Mouse (Mus musculus) erythroblast, adult 5-6 weeks (primary cell): Measurements from ENCODE around the gene Srgap3. TPM values are rescaled to one million over a fixed set of nuclear protein-coding genes. Genes with fewer than 3 reads are reported as not detected.

Source experiments
- ATAC-seq: replicated peaks from 2 replicates; pipeline ENCODE4 v1.8.0; 2016; ENCODE audit warnings: moderate number of reproducible peaks, mild to moderate bottlenecking, moderate TSS enrichment, inconsistent platforms; ENCODE audit not compliant: poor library complexity, low FRiP score, severe bottlenecking
- total RNA-seq, 2 experiments: library from RNA; stranded (forward) in 1 of 2; stranded (reverse) in 1 of 2; fragments of 150-400 nt in 1 of 2; fragments of 200-764, 138-1000 nt in 1 of 2; gene quantifications; 2 replicates each; pipeline versions ENCODE4 v1.2.3 to v1.2.4; 2015 to 2017; ENCODE audit warnings: low replicate concordance in 2 of 2

Srgap3 gene
- total RNA-seq, 2 experiments from 2014 or later: 0.09 TPM; not detected in 1

GRCm38 (mm10) chr6:112950205-112951110 lies 3.4 kb upstream of the Srgap3 start:
- ATAC-seq: no peak

DNA sequence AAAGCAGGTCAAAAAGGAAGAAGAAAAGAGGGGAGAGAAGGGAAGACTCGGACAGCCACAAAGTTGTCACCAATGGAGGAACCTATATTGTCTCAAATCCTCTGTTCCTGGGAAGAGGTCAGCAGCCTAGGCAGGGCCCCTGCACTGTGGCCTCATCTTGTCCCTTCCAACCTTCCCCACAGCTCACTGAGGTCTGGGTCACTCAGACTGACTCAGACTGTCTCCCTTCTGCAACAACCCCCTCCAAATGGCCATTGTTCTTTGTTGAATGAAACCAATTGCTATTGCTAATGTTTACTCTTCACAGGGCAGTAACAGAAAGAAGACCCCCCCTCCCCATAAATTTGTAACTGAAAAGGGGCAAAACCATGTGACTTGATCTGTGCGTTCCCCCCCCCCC lies 2.2 kb upstream of the Srgap3 start:
- ATAC-seq: no peak

GRCm38 (mm10) chr6:112948416-112948815 lies 1.4 kb upstream of the Srgap3 start:
- ATAC-seq: no peak

GRCm38 (mm10) chr6:112946021-112946811 lies 850 bp downstream of the Srgap3 start:
- no peak for ATAC-seq

DNA sequence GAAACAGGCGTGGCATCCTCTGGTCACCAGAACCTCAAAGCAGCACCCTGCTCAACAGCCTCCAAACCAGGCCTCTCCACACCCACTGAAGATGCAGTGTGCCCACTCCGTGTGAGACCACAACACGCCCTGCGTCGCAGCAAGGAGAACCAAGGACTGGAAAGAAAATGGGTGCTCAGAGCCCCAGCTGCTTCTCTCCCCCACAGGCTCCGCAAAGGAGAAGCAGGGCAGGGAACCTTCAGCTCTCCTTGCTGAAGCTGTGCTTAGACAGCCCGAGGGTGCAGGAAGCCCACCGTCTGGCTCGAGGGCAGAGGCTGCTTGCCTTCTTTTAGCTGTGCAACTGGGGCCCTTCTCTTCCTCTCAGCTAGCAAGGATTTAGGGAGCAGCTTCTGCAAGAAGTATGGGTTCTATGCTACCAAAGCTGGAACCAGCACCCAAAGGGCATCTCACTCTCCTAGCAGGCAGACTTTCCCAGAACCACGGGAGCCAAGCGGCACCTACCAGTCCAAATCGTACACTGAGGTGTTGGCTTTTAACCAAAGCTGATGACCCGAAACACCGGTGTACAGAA lies 1.8 kb downstream of the Srgap3 start:
- no peak for ATAC-seq

- no peak for ATAC-seq
These were observed 3.3 kb downstream of the Srgap3 start for GRCm38 (mm10) chr6:112943596-112944245.

- ATAC-seq: no peak
These were observed 7.8 kb downstream of the Srgap3 start for GRCm38 (mm10) chr6:112939281-112939680.

DNA sequence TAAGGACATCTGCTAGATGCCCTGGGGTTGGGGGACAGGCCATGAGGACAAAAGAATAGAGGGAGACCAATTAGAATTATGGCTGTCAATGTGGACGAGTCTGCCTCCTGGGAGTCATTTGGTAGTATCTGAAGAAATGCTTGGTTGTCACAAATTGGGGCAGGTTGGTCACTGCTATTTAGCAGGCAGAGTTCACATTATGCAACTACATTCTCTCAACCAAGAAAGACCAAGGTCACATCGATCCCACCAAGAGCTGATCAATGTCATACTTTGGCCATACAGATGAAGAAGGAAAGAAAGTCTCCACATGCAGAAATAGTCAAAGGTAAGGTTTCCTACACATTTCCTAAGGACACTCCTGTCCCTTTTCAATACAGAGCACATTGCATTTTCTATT lies 9.3 kb downstream of the Srgap3 start:
- ATAC-seq: no peak

DNA sequence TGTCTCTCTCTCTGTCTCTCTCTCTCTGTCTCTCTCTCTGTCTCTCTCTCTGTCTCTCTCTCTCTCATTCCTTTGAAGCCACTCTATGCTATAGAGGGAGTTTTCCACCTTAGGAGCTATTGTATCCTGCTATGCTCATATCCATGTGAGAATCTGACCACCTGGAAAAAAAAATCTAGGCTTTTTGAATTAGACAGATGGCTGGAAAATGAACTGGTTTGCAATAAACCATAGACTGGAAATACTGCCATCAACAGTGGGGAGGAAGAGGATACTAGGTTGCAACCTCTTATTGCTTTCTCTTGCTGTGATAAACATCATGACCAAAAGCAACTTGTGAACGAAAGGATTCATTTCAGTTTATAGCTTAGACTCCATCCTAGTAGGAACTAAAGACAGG lies 12.6 kb downstream of the Srgap3 start:
- ATAC-seq: no peak

- ATAC-seq: no peak
These were observed 14.5 kb downstream of the Srgap3 start for GRCm38 (mm10) chr6:112932611-112933010.

- ATAC-seq: no peak
These were observed 17.0 kb downstream of the Srgap3 start for GRCm38 (mm10) chr6:112930011-112930451.

GRCm38 (mm10) chr6:112929291-112929984 lies 17.6 kb downstream of the Srgap3 start:
- no peak for ATAC-seq

- no peak for ATAC-seq
These were observed 18.2 kb downstream of the Srgap3 start for GRCm38 (mm10) chr6:112928841-112929240.

GRCm38 (mm10) chr6:112927341-112927740 lies 19.7 kb downstream of the Srgap3 start:
- ATAC-seq: no peak

DNA sequence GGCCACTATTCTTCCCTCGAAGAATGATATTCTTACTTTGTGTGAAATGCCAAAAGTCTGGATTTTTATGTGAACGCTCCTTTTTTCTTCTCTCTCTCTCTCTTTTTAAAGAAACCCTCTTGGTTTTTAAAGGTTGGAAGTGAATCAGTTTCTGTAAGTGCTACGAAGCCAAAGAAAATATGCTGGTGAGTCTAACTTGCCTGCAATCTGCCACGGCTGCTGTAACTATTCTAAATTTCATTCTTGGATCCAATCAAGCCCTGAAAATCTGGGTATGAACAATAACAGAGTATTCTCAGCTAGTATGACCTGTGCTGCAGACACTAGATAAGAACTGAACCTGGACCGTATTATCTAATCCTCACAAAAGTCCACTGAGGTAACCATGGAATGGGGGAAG lies 21.1 kb downstream of the Srgap3 start:
- ATAC-seq: no peak

DNA sequence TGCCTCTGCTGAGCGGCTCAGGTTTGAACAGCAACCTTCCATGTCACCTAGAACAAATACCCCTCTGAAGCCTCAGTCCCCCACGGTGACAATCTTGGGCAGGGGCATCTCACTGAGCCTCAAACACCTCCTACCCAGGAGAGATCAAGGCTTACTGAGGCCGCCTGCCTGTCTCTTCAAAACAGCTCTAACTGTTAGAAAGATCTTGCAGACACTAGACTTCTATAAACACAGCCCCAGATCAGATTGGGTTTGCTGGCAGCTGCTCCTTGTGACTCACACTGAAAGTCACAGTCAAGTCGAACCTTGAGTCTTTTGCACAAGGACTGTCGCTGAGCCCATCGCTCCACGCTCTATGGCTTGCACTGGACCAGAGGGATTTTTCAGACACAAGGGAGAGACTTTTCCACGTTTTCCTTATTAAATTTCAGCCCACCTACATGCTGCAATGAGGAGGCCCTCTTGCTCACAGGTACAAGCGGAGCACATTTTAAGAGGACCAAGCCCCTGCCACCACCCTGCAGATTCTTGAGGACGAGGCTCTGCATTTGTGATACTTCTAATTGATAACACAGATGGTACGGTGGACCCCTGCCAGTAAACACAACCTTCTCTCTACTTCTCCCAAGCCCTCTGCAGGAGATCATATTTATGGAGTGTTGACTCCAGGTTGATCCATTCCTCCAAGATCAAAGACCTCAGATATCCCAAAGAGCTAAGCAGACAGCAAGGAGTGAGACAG lies 21.7 kb downstream of the Srgap3 start:
- no peak for ATAC-seq

DNA sequence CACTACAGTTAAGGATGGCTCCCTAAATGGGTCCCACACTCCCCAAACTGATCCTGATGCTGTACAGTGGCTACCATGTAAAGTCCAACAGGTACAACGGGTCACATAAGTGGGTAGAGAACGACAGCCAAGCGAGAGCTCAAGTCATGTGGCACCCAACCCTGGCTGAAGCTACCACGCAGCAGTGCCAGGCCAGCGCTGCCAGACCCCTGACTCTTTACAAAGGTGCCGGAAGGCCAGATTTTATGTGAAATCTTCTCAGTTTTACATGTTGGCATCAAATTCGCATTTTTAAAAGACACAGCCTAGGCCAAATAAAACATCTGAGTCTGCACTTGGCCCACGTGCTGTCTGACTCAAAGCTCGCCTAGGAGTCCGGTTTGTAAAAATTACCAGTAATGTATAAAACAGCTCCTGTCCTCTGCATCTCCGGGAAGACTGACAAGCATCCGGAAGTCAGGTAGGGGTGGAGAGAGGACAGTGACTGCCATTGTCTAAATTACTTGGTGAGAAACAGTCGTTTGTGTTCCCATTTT lies 22.4 kb downstream of the Srgap3 start:
- no peak for ATAC-seq

DNA sequence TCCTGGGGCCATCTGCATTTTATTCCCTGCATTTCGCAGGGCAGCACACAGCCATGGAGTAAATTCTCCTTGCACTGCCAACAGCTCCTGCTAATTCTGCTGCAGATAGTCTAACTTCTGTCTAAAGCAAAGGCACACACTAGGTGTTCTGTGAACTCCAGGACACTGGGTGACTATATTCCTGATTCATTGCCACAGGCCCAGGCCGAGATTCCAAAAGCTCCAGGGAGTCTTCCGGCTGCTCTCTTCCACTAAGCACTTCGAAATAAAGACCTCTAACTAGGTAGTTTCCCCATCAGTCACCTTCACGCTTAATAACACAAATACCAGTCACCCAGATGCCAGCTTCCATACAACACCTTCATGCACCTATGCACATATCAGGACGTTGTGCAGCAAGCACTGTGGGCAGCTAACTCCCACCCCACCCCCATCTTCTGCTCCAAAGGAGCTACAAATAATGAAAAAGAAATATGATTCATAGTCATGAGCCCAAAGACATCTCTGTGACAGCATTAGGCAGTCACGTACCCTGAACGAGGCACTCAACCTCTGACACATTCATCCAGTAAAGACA lies 26.4 kb downstream of the Srgap3 start:
- no peak for ATAC-seq
